Mouse (Mus musculus) liver, postnatal 0 days (tissue): ENCODE measurements around the gene 1700025G04Rik. TPM values are rescaled to one million over a fixed set of nuclear protein-coding genes. Genes with fewer than 3 reads are reported as not detected.

ENCODE experiments used
- ATAC-seq: fragments of 200-750 bp; cut with Nextera tagmentation; 2 replicates; pipeline ENCODE4 v1.8.0; 2017; ENCODE audit warnings: mild to moderate bottlenecking, moderate library complexity
- DNase-seq: peaks from one replicate; pipeline ENCODE4 v3.0.0-alpha.2; 2016
- H3K27ac ChIP-seq: fragments of 300-500 bp; sonication (generic); 2 replicates; pipeline ENCODE4 v1.5.1; 2014; ENCODE audit warnings: antibody characterized with exemption, moderate library complexity, mild to moderate bottlenecking, low read depth
- H3K27me3 ChIP-seq: fragments of 300-500 bp; sonication (generic); 2 replicates; pipeline ENCODE4 v1.6.1; 2014; ENCODE audit warnings: low read length, control low read depth, mixed read lengths; ENCODE audit not compliant: insufficient read depth
- H3K36me3 ChIP-seq: fragments of 300-500 bp; sonication (generic); replicated peaks from 2 replicates; pipeline ENCODE4 v1.6.1; 2014; ENCODE audit warnings: mild to moderate bottlenecking, control low read depth, low read length, moderate library complexity, mixed read lengths; ENCODE audit not compliant: insufficient read depth
- H3K4me1 ChIP-seq: fragments of 300-500 bp; sonication (generic); 2 replicates; pipeline ENCODE4 v1.6.1; 2014; ENCODE audit warnings: antibody characterized with exemption, mild to moderate bottlenecking, control low read depth; ENCODE audit not compliant: insufficient read depth
- H3K4me2 ChIP-seq: fragments of 300-500 bp; sonication (generic); 2 replicates; pipeline ENCODE4 v1.6.1; 2014; ENCODE audit warnings: low read depth, mild to moderate bottlenecking, low read length, moderate library complexity, mixed read lengths
- H3K4me3 ChIP-seq: fragments of 300-500 bp; sonication (generic); 2 replicates; pipeline ENCODE4 v1.5.1; 2014; ENCODE audit warnings: low read depth, low read length
- H3K9ac ChIP-seq: fragments of 300-500 bp; sonication (generic); replicated peaks from 2 replicates; pipeline ENCODE4 v1.6.1; 2014; ENCODE audit warnings: mild to moderate bottlenecking, moderate library complexity
- H3K9me3 ChIP-seq: fragments of 300-500 bp; sonication (generic); 2 replicates; pipeline ENCODE4 v1.6.1; 2016; ENCODE audit warnings: mild to moderate bottlenecking, control low read depth, low read length, mixed read lengths
- CTCF ChIP-seq: sonication (generic); IDR thresholded peaks from 2 replicates; pipeline ENCODE4 v1.5.1; 2016; ENCODE audit warnings: antibody characterized with exemption, low read depth
- EP300 ChIP-seq: IDR thresholded peaks from 2 replicates; pipeline ENCODE4 v1.6.1; 2016; ENCODE audit warnings: antibody characterized with exemption, low read depth, mild to moderate bottlenecking
- WGBS: fragments of 180-500 bp; shearing (Covaris S2); extraction: QIAGEN DNeasy Blood & Tissue Kit; methylation state at CpG from one replicate; pipeline ENCODE4 v1.1.7; 2014; ENCODE audit not compliant: insufficient replicate concordance; 5-methylcytosine and 5-hydroxymethylcytosine counted together
- polyA plus RNA-seq: library from polyadenylated mRNA; unstranded; fragments of >200 nt; fragmentation: Nextera tagmentation; extraction: Ambion mirVana; gene quantifications from 2 replicates; pipeline ENCODE4 v1.2.1, GENCODE M21; 2015

Gene 1700025G04Rik
- polyA plus RNA-seq, 1 experiment from 2014 or later: 3.0 TPM

DNA sequence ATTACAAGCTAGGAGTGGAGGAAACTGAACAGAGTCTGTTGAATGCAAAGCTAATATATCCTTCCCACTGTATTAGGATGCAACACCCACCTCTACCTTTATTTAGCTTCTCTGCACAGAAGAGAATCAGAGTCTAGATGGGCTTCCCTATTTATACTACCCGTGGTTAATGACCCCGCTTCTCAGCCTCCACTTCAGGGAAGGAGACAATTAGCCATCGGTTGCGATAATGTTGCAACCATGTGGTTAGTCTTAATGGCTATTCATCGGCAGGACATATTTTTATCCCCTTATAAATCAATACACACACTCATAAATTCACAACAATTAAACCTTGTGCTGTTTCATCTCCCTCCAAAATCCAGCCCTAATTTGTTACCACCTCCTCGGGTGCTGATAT, 9.7 kb downstream of the 1700025G04Rik start:
- H3K36me3 ChIP-seq: no peaks in the 10 kb centered on the region
- no peak overlapping the region for H3K27ac ChIP-seq
- no peak for TF ChIP-seq EP300
- TF ChIP-seq CTCF: no peak
- no peaks in the 10 kb centered on the region for H3K27me3 ChIP-seq
- H3K9me3 ChIP-seq: no peaks in the 10 kb centered on the region
- no peak overlapping the region for H3K9ac ChIP-seq
- DNase-seq (no peak), ATAC-seq (no peak)
- no peak overlapping the region for H3K4me3 ChIP-seq
- H3K4me1 ChIP-seq: peaks cover 4% of the 10 kb centered on the region; the same call in 1 of the 2 replicates
- no peak overlapping the region for H3K4me2 ChIP-seq
- 65% methylated on average over 6 of the region's 6 CpGs for WGBS

DNA sequence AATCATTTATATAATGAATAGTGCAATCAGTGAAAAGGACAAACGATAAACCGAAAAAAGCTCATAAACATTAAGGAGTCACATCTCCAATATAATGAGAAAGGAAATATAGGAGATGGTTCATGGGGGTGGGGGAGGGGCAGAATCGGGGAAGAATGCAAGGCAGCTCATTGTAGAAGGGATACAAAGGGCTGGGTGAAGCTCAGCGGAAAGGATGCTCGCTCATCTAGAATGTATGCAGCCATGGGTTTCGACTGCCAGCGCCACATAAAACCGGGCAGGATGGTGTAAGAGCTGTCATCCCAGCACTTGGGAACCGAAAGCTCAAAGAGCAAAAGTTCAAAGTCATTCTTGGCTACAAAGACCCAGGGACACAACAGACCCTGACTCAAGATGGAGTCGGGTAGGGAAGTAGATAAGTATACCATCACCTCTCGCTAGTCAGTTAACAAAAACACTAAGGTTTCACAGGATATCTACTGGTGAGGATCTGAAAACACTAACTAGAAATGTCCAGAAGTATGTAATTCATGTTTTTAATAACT, 12.7 kb downstream of the 1700025G04Rik start:
- Histone ChIP-seq H3K4me1 (no peaks in the 10 kb centered on the region), H3K4me3 (no peak overlapping the region), H3K27ac (no peak overlapping the region), H3K36me3 (no peaks in the 10 kb centered on the region), H3K9me3 (no peaks in the 10 kb centered on the region), H3K9ac (no peak overlapping the region), H3K4me2 (no peak overlapping the region), H3K27me3 (no peaks in the 10 kb centered on the region)
- no peak for ATAC-seq
- TF ChIP-seq CTCF: no peak
- no peak for TF ChIP-seq EP300
- WGBS: 79% methylated on average over 11 of the region's 11 CpGs
- DNase-seq: no peak

DNA sequence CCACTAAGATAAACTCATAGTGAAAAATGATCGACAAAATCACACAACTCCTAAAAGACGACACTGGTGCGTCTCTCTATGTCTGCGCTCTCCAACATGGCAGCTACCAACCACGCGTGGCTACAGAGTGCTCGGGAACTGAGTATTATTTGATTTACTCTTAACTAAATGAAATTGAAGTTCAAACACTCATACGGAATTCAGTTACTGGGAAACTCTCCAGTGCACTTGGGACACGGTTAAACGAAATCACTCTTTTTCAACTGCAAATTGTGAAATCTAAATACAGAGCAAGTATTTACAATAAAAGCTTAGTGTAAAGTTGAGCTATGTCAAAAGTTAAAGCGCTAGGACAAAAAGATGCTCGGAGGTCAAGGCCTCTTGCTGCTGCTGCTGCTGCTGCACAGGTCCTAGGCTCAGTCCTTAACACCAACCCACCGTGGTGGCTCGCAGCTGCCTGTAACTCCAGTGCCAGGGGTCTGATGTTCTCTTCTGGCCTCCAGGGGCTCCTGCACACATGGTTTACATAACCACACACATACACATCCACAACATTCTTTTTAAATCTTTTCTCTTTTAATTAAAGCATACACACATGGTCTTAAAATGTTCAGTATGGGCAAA, 13.6 kb downstream of the 1700025G04Rik start:
- Histone ChIP-seq H3K9me3 (no peaks in the 10 kb centered on the region), H3K27ac (no peak overlapping the region), H3K4me3 (no peak overlapping the region), H3K9ac (no peak overlapping the region), H3K4me2 (no peak overlapping the region), H3K36me3 (no peaks in the 10 kb centered on the region), H3K4me1 (no peaks in the 10 kb centered on the region), H3K27me3 (no peaks in the 10 kb centered on the region)
- TF ChIP-seq CTCF: no peak
- TF ChIP-seq EP300: no peak
- no peak for ATAC-seq
- 80% methylated on average over 14 of the region's 14 CpGs for WGBS
- no peak for DNase-seq

DNA sequence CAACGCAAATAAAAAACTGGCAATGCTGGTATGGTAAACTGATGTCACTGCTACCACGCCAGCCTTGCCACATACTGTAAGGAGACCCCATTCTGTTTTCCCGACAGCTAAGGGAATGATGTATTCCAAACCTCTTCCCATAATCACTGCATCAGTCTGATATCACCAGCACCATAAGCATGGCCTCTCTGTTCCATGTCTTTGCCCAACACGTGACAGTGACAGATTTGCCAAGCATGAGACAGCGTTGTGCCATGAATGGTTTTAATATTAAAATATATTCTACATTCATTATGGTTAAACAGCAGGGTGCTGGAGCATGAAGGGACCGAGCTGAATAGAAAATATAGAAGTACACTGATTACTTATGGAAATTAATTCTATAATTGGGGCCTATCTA, 14.2 kb downstream of the 1700025G04Rik start:
- Histone ChIP-seq H3K27ac (no peak overlapping the region), H3K36me3 (no peaks in the 10 kb centered on the region), H3K27me3 (no peaks in the 10 kb centered on the region), H3K9ac (no peak overlapping the region), H3K9me3 (no peaks in the 10 kb centered on the region), H3K4me1 (no peaks in the 10 kb centered on the region), H3K4me3 (no peak overlapping the region), H3K4me2 (no peak overlapping the region)
- TF ChIP-seq CTCF (no peak), EP300 (no peak)
- 86% methylated on average over 6 of the region's 6 CpGs for WGBS
- no peak for DNase-seq
- ATAC-seq: no peak

DNA sequence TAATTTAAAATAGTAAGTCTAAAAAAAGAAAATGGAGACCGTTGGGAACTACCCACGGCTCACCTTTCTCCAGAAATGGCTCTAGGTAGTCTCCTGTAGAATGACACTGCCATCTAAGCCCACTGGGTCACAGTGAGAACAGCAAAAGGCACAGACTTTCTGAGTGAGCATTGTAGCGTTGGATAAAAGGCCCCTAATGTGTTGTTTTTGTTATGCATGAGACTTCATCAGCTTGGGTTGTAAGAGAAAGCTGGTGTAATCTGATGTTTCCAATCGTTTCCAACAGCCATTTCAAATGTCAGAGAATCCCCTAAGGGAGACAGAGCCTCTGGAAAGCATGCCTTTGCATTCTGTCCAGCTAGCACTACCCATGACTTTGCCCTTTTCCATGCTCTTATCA, 19.5 kb downstream of the 1700025G04Rik start:
- WGBS: 86% methylated on average over 4 of the region's 4 CpGs
- Histone ChIP-seq H3K4me3 (no peak overlapping the region), H3K9ac (no peak overlapping the region), H3K4me2 (no peak overlapping the region), H3K4me1 (no peaks in the 10 kb centered on the region), H3K27ac (no peak overlapping the region), H3K36me3 (no peaks in the 10 kb centered on the region), H3K27me3 (no peaks in the 10 kb centered on the region), H3K9me3 (no peaks in the 10 kb centered on the region)
- DNase-seq (no peak), ATAC-seq (no peak)
- TF ChIP-seq EP300: no peak
- no peak for TF ChIP-seq CTCF

DNA sequence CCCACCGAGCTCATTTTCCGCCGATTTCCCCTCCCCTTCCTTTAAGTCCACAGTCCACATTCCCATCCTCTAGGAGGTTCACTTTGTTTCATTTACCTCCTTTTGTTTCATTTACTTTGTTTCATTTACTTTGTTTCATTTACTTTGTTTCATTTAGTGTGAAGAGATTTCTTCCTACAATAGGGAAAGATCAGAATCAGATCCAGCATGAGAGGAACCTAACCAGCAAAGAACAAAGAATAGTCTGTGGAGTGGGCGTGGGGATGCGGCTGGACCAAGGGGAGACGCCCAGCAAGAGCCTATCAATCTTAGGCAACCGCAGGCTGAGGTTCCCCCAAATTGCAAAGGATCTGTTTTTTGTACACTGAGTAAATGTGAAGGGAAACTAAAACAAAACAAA, 20.2 kb downstream of the 1700025G04Rik start:
- no peak overlapping the region for H3K9ac ChIP-seq
- no peak for TF ChIP-seq CTCF
- no peak for TF ChIP-seq EP300
- H3K9me3 ChIP-seq: no peaks in the 10 kb centered on the region
- H3K27me3 ChIP-seq: no peaks in the 10 kb centered on the region
- 85% methylated on average over 7 of the region's 7 CpGs for WGBS
- H3K4me2 ChIP-seq: no peak overlapping the region
- H3K36me3 ChIP-seq: no peaks in the 10 kb centered on the region
- ATAC-seq (no peak), DNase-seq (no peak)
- no peaks in the 10 kb centered on the region for H3K4me1 ChIP-seq
- no peak overlapping the region for H3K4me3 ChIP-seq
- no peak overlapping the region for H3K27ac ChIP-seq
